Mouse (Mus musculus) spleen, postnatal 36 days (tissue): ENCODE results near the gene Oscar.
"Not testable (repeated sequence)": the region's sequence is repeated elsewhere in the genome, so short reads cannot be mapped to it uniquely, and the experiment has no call there.

Experiments used
- DNase-seq, 2 experiments: peaks; one replicate each; pipeline ENCODE4 v3.0.0; 2022; ENCODE audit warnings: low spot score in 2 of 2, mixed read lengths in 1 of 2

Oscar gene

DNA sequence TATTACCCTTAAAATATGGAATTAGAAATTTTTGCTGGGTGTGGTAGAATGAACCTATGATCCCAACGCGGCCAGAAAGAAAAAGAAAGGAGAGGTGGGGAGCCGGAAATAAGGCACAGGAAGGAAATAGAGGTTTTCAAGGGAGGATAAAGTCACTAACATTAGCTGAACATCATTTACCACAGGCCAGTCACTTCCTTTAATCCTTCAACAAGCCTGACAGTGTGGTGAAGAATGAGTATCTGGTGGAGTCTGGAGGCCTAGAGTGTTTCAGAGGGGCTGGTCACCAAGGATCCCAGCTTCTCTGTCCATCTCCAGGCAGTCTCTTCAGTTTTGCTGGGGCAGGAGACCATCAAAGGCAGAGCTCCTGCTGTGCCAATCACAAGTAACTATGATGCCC is 5.5 kb downstream of the Oscar start:
- no peak for DNase-seq

DNA sequence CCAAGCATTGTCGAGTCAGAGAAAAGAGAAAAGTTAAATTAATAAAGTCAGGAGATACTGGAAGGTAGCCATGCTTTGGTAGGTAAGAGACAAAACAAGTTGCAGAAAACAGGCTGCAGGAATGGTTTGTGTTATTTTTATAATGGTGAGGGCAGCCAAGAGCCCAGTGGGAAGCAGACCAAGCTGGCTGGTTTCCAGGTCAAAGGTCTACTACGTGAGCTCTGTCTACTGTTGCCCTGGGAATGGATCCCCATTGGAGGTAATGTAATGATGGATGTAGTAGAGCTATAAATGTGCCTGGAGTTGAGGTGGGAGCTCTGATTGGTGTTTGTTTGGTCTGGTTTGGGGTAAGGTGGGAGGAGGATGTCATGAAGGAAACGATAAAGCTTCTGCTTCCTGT is 6.9 kb downstream of the Oscar start:
- DNase-seq: no peak

DNA sequence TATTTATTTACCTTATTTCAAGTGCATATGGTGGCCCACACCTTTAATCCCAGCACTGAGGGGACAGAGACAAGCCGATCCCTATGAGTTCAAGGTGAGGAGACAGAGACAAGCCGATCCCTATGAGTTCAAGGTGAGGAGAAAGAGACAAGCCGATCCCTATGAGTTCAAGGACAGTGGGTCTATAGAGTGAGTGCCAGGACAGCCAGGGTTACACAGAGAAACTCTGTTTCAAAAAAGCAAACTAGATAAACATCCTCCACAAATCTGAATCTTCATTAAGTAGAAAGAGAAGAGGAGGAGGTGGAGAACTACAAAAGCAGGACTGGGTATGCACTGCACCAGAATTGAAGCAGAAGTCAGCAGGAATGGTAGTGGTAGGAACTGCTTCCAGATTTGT is 7.3 kb downstream of the Oscar start:
- DNase-seq: no peak

- DNase-seq: no peak
Measured at GRCm38 (mm10) chr7:3607391-3607790, 8.6 kb downstream of the Oscar start.

DNA sequence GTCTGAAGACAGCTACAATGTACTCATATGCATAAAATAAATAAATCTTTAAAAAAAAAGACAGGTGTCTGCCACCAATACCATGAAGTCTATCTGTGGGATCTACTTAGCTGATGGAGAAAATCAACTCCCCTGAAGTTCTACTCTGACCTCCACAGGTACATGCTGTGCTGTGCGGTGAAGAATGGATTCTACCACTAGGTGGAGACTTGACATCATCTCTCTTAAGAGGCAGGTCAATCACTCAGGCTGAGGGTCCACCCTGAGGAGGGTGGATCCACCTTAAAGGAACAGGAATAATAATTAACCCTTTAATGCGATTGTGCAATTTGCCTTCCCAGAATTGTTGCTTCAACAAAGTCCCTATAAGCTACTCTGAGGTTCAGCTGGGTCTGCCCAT is 9.2 kb downstream of the Oscar start:
- DNase-seq: no peak

DNA sequence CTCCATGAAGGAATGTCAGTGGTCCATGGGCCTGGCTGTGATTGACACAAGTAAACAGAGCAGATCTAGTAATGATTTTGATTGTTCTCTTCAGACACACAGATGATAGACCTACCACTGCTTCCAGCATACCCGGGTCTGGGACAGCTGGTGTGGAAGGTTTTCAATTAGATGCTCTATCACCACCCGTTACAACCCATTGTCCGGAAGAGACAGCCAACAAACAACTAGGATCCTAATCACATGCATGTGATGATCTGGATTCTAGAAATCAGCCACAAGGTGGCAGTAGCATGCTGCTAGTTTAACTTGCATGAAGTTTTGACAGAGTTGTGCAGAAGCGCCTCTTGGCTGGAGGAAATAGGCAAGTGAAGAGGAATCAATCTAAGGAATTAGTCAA is 14.8 kb downstream of the Oscar start:
- DNase-seq: peak; percentile 53 to 65

GRCm38 (mm10) chr7:3597755-3598154 is 18.2 kb downstream of the Oscar start:
- DNase-seq: not testable (repeated sequence)

GRCm38 (mm10) chr7:3595146-3595545 is 20.8 kb downstream of the Oscar start:
- peak; percentile 48 to 49 for DNase-seq

DNA sequence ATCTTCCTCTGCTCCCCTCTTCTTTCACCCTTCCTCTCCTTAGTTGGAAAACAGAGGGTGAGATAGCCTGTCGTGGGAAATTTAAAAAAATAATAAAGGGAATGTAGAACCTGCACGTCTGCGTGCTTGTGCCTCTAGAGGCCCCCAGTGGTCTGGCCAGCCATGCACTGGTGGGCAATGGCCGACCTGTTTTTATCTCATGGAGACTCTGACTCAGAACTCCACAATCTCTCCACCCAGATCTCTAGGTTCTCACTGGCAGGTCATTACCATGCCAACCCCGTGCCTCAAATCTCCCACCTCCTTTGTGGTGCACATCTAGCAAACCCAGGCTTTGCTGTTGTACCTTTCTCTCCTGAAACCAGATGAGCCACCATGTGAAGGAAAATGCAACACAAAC is 21.3 kb downstream of the Oscar start:
- DNase-seq: no peak

- no peak for DNase-seq
Measured at GRCm38 (mm10) chr7:3593855-3594254, 22.1 kb downstream of the Oscar start.

DNA sequence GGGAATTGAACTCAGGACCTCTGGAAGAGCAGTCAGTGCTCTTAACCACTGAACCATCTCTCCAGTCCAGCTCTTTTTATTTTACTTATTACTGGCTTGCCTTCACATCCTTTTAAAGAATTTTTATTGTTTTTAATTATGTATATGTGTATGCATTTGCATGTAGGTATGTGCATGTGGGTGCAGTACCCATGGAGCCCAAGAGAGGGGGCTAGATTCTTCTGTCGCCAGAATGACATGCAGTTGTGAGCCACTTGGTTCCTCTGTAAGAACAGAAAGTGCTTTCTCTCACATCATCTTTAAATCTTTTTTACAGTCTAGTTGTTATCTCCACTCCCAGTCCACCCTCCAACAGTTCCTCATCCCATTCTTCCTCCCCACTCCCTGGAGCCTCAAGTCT is 24.4 kb downstream of the Oscar start:
- DNase-seq: no peak

DNA sequence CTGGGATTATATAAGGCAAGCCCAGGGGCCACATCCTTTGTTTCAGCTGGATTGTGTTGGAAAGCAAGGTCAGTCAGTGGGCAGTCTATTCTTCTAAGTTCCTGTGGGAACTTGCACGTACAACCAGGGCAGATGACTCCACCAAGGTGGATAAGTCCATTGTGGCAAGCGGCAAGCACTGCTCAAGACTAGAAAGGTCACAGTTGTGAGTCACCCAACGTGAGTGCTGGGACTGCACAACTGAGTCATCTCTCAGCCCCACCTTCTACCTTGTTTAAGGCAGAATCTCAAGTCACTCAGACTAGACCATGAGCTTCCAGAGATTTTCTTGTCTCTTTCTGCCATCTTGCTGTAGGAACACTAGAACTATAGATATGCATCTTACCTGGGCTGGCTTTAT is 25.4 kb downstream of the Oscar start:
- no peak for DNase-seq

DNA sequence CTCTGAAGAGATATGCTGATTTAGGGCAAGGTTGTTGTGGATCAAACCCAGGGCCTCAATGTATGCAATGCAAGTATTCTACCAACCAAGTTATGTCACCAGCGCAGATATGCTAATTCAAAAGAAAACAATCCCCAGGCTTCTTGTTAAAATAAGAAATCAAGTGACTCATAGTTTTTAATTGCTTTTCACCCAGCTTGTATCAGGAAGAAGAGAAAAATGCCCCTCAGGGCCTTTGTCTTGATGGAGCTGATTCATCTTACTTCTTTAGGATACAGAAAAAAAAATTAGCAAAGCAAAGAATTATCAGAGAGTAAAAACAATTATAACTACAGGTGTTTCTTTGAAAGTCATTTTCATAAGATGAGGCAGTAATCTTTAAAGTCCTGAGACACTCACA is 28.7 kb downstream of the Oscar start:
- DNase-seq: no peak

DNA sequence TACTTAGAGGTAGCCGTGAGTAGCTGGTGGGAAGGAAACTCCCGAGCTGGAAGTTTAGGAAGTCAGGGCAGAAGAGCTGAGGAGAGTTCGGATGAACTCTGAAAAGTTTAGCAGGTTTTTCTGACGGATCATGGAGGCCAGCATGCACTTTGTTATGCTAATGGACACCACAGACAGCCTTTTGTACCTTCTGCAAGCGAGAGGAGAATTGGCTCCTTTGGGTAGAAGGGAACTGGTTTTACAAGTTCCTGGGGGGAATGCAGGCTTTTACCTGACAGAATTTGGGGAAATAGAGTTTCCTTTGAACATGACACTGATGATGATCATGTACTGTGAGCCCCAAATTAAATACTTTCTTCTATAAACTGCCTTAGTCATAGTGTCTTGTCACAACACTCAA is 29.7 kb downstream of the Oscar start:
- DNase-seq: no peak

DNA sequence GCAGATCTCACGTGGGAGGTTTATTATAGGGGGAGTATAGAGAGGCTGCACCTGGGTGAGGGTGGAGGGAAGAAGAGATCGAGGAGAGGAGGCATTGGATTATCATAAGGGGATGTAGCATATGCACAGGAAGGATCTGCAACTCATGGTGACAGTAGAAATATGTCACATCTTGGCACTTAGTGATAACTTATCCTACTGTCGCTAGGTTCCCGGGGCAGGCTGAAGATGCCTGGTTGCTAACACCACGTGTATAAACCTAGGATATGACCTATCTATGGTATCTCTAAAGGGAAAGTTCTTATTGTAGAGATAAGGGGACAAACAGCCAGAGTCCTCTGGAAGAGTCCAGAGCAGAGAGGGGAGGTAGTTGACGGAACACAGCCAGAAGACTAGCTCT is 30.2 kb downstream of the Oscar start:
- DNase-seq: no peak

GRCm38 (mm10) chr7:3580029-3580428 is 35.9 kb downstream of the Oscar start:
- no peak for DNase-seq

DNA sequence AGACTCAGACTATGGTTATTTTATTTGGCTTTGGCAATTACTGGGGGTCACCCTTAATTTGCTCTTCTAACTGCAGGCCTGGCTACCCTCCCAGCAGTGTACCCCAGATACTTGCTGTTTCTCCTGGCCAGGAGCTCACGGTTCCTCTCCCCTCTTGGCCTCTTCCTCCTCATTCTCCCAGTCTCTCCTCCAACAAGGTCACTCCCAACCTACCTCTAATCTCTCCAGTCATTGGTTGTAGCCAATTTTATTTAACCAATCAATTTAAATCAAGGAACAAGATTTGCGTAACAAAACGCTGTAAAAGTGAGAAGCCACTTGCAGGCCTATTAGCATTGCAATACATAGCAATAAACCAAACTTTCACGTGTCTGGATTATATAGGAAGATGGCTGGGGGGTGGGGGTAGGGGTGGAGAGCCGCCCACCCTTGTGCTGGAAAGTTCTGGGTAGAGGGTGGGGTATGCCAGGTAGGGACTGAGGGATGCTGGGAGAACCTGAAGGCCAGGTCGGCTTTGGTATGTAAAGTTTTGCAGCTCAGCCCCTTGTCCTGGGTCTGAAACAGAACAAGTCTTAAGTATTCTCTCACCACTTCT is 36.9 kb downstream of the Oscar start:
- no peak for DNase-seq

GRCm38 (mm10) chr7:3578196-3578595 is 37.8 kb downstream of the Oscar start:
- no peak for DNase-seq

- no peak for DNase-seq
Measured at GRCm38 (mm10) chr7:3576354-3577124, 39.4 kb downstream of the Oscar start.

GRCm38 (mm10) chr7:3574216-3574615 is 41.7 kb downstream of the Oscar start:
- DNase-seq: no peak

GRCm38 (mm10) chr7:3571847-3572246 is 44.1 kb downstream of the Oscar start:
- DNase-seq: no peak

GRCm38 (mm10) chr7:3570580-3570979 is 45.4 kb downstream of the Oscar start:
- DNase-seq: not testable (repeated sequence)

DNA sequence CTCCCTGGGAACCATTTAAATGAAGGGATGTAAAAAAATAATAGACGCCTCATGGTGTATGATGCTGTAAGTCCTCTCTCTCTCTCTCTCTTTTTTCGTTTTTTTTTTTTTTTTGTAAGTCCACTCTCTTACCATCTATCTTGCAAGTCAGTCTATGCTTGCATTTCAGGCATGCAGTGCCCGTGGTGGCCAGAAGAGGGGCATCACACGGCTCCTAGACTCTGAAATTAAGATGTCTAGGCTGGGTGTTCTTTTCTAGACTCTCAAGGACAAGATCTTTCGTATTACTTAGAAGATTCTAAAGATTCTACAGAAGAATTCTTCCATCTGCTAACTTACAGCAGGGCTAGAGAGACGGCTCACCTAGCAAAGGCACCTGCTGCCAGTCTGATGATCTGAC is 46.2 kb downstream of the Oscar start:
- no peak for DNase-seq

DNA sequence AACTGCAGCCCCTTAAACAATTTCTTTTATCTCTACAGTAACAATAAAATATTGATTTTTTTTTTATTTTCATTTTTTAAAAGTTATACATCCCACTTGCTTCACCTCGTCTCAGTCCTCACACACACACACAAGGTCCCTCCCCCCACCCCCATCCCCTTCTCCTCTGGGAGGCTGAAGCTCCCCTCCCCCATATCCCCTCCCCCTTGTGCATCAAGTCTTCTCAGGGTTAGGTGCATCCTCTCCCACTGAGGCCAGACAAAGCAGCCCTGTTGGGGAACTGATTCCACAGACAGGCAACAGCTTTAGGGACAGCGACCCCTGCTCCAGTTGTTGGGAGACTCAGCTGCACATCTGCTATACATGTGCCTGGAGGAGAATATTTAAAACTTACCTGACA is 48.6 kb downstream of the Oscar start:
- DNase-seq: no peak
